Mouse (Mus musculus): Measurements from ENCODE around the gene Gnai2. TPM values are rescaled to one million over a fixed set of nuclear protein-coding genes. Genes with fewer than 3 reads are reported as not detected.

The Gnai2 gene
- polyA plus RNA-seq, 1 experiment from 2014 or later = 434 TPM

- H3K9me3 ChIP-seq (ENCODE audit: control insufficient read depth, low read length) = no peaks in the 10 kb centered on the region
- ATAC-seq (ENCODE audit: insufficient read depth, low FRiP score, low TSS enrichment) (no peak), DNase-seq (ENCODE audit: low spot score) (no peak)
- peaks cover 14% of the 10 kb centered on the region for H3K36me3 ChIP-seq (ENCODE audit: control insufficient read depth, insufficient read depth, low read length)
- H3K4me3 ChIP-seq (ENCODE audit: low read depth, low read length) = no peak overlapping the region
- no peak overlapping the region for H3K4me2 ChIP-seq (ENCODE audit: low read depth)
- no peaks in the 10 kb centered on the region for H3K27me3 ChIP-seq (ENCODE audit: control insufficient read depth, insufficient read depth, low read length)
- WGBS = 67% methylated on average over 8 of the region's 8 CpGs
- H3K9ac ChIP-seq (ENCODE audit: low read length) = no peak overlapping the region
- H3K27ac ChIP-seq (ENCODE audit: low read depth, low read length) = no peak overlapping the region
- H3K4me1 ChIP-seq (ENCODE audit: control insufficient read depth, insufficient read depth, low read length) = no peaks in the 10 kb centered on the region
Measured at GRCm38 (mm10) chr9:107594281-107595062, 40.7 kb downstream of the Gnai2 start.

GRCm38 (mm10) chr9:107593101-107593976 lies 41.8 kb downstream of the Gnai2 start:
- ATAC-seq (ENCODE audit: insufficient read depth, low FRiP score, low TSS enrichment) = no peak
- whole genome bisulfite sequencing = 79% methylated on average over 11 of the region's 11 CpGs
- no peak overlapping the region for H3K9ac ChIP-seq (ENCODE audit: low read length)
- H3K9me3 ChIP-seq (ENCODE audit: control insufficient read depth, low read length) = no peaks in the 10 kb centered on the region
- no peak overlapping the region for H3K4me3 ChIP-seq (ENCODE audit: low read depth, low read length)
- H3K4me1 ChIP-seq (ENCODE audit: control insufficient read depth, insufficient read depth, low read length) = peaks cover 3% of the 10 kb centered on the region
- H3K36me3 ChIP-seq (ENCODE audit: control insufficient read depth, insufficient read depth, low read length) = peaks cover 14% of the 10 kb centered on the region
- H3K27ac ChIP-seq (ENCODE audit: low read depth, low read length) = no peak overlapping the region
- H3K4me2 ChIP-seq (ENCODE audit: low read depth) = no peak overlapping the region
- no peak for DNase-seq (ENCODE audit: low spot score)
- H3K27me3 ChIP-seq (ENCODE audit: control insufficient read depth, insufficient read depth, low read length) = no peaks in the 10 kb centered on the region

- Histone ChIP-seq H3K4me1 (ENCODE audit: control insufficient read depth, insufficient read depth, low read length) (peaks cover 6% of the 10 kb centered on the region), H3K4me2 (ENCODE audit: low read depth) (no peak overlapping the region), H3K9me3 (ENCODE audit: control insufficient read depth, low read length) (no peaks in the 10 kb centered on the region), H3K27ac (ENCODE audit: low read depth, low read length) (no peak overlapping the region), H3K36me3 (ENCODE audit: control insufficient read depth, insufficient read depth, low read length) (peaks cover 14% of the 10 kb centered on the region), H3K27me3 (ENCODE audit: control insufficient read depth, insufficient read depth, low read length) (no peaks in the 10 kb centered on the region), H3K4me3 (ENCODE audit: low read depth, low read length) (no peak overlapping the region), H3K9ac (ENCODE audit: low read length) (no peak overlapping the region)
- ATAC-seq (ENCODE audit: insufficient read depth, low FRiP score, low TSS enrichment) (no peak), DNase-seq (ENCODE audit: low spot score) (no peak)
- 94% methylated on average over 6 of the region's 6 CpGs for WGBS
Measured at GRCm38 (mm10) chr9:107590773-107591060, 44.5 kb downstream of the Gnai2 start.

GRCm38 (mm10) chr9:107590058-107590772 lies 45.0 kb downstream of the Gnai2 start:
- Histone ChIP-seq H3K27ac (ENCODE audit: low read depth, low read length) (no peak overlapping the region), H3K9ac (ENCODE audit: low read length) (no peak overlapping the region), H3K36me3 (ENCODE audit: control insufficient read depth, insufficient read depth, low read length) (peaks cover 14% of the 10 kb centered on the region), H3K4me3 (ENCODE audit: low read depth, low read length) (no peak overlapping the region), H3K4me2 (ENCODE audit: low read depth) (no peak overlapping the region), H3K27me3 (ENCODE audit: control insufficient read depth, insufficient read depth, low read length) (no peaks in the 10 kb centered on the region), H3K4me1 (ENCODE audit: control insufficient read depth, insufficient read depth, low read length) (peaks cover 6% of the 10 kb centered on the region), H3K9me3 (ENCODE audit: control insufficient read depth, low read length) (no peaks in the 10 kb centered on the region)
- 90% methylated on average over 25 of the region's 25 CpGs for WGBS
- no peak for DNase-seq (ENCODE audit: low spot score)
- no peak for ATAC-seq (ENCODE audit: insufficient read depth, low FRiP score, low TSS enrichment)

GRCm38 (mm10) chr9:107587833-107588639 lies 47.1 kb downstream of the Gnai2 start:
- Histone ChIP-seq H3K9ac (ENCODE audit: low read length) (peak overlapping the region; percentile 57), H3K9me3 (ENCODE audit: control insufficient read depth, low read length) (no peaks in the 10 kb centered on the region), H3K4me3 (ENCODE audit: low read depth, low read length) (peak overlapping the region; percentile 78), H3K36me3 (ENCODE audit: control insufficient read depth, insufficient read depth, low read length) (peaks cover 12% of the 10 kb centered on the region), H3K27ac (ENCODE audit: low read depth, low read length) (peak overlapping the region; percentile 53; the same call in 1 of the 2 replicates), H3K4me1 (ENCODE audit: control insufficient read depth, insufficient read depth, low read length) (peaks cover 6% of the 10 kb centered on the region), H3K4me2 (ENCODE audit: low read depth) (peak overlapping the region; percentile 89), H3K27me3 (ENCODE audit: control insufficient read depth, insufficient read depth, low read length) (no peaks in the 10 kb centered on the region)
- DNase-seq (ENCODE audit: low spot score) = no peak
- WGBS = 6% methylated on average over 33 of the region's 33 CpGs
- peak; percentile 50 for ATAC-seq (ENCODE audit: insufficient read depth, low FRiP score, low TSS enrichment)

GRCm38 (mm10) chr9:107586974-107587832 lies 48.0 kb downstream of the Gnai2 start, which contains the start of gene Ifrd2:
Ifrd2 (plus strand) TSS chr9:107587642.
- Histone ChIP-seq H3K4me3 (ENCODE audit: low read depth, low read length) (peak within 1 kb of the TSS; percentile 78), H3K4me2 (ENCODE audit: low read depth) (peak within 1 kb of the TSS; percentile 89), H3K27ac (ENCODE audit: low read depth, low read length) (peak within 1 kb of the TSS; percentile 53; the same call in 1 of the 2 replicates), H3K4me1 (ENCODE audit: control insufficient read depth, insufficient read depth, low read length) (peaks cover 6% of the 10 kb centered on the region), H3K9ac (ENCODE audit: low read length) (peak within 1 kb of the TSS; percentile 57), H3K27me3 (ENCODE audit: control insufficient read depth, insufficient read depth, low read length) (no peaks in the 10 kb centered on the region), H3K36me3 (ENCODE audit: control insufficient read depth, insufficient read depth, low read length) (peaks cover 8% of the 10 kb centered on the region), H3K9me3 (ENCODE audit: control insufficient read depth, low read length) (no peaks in the 10 kb centered on the region)
- ATAC-seq (ENCODE audit: insufficient read depth, low FRiP score, low TSS enrichment) (peak; percentile 96), DNase-seq (ENCODE audit: low spot score) (peak; percentile 95)
- whole genome bisulfite sequencing = 13% methylated on average over 46 of the region's 46 CpGs

GRCm38 (mm10) chr9:107586504-107586903 lies 48.7 kb downstream of the Gnai2 start:
- 96% methylated on average over 5 of the region's 5 CpGs for WGBS
- DNase-seq (ENCODE audit: low spot score) = no peak
- Histone ChIP-seq H3K4me3 (ENCODE audit: low read depth, low read length) (no peak overlapping the region), H3K9ac (ENCODE audit: low read length) (no peak overlapping the region), H3K4me1 (ENCODE audit: control insufficient read depth, insufficient read depth, low read length) (peaks cover 6% of the 10 kb centered on the region), H3K36me3 (ENCODE audit: control insufficient read depth, insufficient read depth, low read length) (peaks cover 4% of the 10 kb centered on the region), H3K4me2 (ENCODE audit: low read depth) (no peak overlapping the region), H3K27ac (ENCODE audit: low read depth, low read length) (no peak overlapping the region), H3K9me3 (ENCODE audit: control insufficient read depth, low read length) (no peaks in the 10 kb centered on the region), H3K27me3 (ENCODE audit: control insufficient read depth, insufficient read depth, low read length) (no peaks in the 10 kb centered on the region)
- ATAC-seq (ENCODE audit: insufficient read depth, low FRiP score, low TSS enrichment) = no peak
